Mouse (Mus musculus) megakaryocyte, embryonic 14.5 days (primary cell): ENCODE measurements around the gene Traf4.

Experiments
- FLI1 ChIP-seq: IDR thresholded peaks from 2 replicates; pipeline ENCODE4 v1.6.1; 2012; ENCODE audit warnings: low read length, inconsistent platforms, mixed read lengths
- GATA1 ChIP-seq: IDR thresholded peaks from 3 replicates; pipeline ENCODE4 v1.6.1; 2012; ENCODE audit warnings: mixed read lengths, low read length, inconsistent platforms, borderline replicate concordance

DNA sequence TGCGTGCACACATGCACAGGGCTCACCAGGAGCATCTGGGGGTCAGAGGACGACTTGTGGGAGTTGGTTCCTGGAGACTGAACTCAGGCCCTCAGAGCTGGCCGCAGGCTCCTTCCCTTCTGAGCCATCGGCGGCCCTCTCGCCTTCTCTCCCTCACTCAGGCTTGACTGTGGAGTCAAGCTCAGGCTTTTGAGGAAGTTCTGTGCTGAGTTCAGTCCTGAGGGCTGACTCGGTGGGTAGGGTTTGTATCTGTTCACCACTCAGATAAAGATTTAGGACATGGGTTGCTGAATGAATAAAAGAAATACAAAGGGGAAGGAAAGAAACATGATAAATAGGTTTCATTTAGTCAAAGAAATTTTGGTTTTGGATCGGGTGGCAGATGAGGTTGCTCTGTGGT is 45.5 kb downstream of the Traf4 start:
- TF ChIP-seq FLI1 (no peak), GATA1 (no peak)
